Mouse (Mus musculus) embryo, embryonic 10.5 days (tissue): ENCODE measurements around the gene Mafg.
"Not testable (repeated sequence)": the region's sequence is repeated elsewhere in the genome, so short reads cannot be mapped to it uniquely, and the experiment has no call there.

Experiments used
- DNase-seq: peaks from one replicate; pipeline ENCODE4 v3.0.0-alpha.2; 2015; ENCODE audit warnings: low spot score

Gene Mafg

DNA sequence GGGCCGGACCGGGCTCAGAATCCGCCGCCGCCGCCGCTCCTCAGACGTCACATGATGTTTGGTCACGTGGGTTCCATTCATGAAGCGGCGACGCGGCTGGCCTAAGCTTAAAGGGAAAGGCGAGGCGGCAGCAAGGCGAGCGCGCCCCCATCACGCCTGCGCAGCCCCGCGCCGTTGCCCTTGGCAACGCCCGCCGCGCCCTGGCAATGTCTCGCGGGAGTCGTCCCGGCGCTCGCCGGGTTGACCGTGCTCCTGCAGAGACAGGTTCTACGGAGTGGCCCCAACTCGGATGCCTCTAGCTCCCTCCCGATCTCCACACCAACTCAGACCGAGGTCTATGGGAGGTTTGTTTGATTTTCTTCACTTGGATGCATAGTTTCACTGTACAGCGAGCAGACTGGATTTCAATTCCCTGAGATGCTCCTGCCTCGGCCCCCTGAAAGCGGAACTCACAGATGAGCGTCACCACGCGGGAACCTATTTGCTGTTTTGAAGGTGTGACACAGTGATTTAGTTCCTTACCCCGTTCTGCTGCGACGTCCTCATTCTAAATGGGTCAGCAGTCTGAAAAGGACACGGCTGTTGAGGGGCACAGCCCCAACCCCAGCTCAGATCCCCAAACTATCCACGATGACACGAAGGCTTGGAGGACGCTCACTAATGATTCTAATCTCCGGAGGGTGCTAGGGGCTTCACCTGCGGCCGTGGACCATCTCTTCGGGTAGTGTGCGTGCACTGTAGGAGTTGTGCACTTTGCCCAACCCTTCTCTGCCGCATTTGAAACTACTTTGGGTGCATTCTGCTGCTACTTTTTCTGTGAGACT is at the start of gene Mafg:
Gene Mafg (minus strand): TSS at position 81 of the 824 bp plus-strand sequence.
- DNase-seq: peak; percentile 98

DNA sequence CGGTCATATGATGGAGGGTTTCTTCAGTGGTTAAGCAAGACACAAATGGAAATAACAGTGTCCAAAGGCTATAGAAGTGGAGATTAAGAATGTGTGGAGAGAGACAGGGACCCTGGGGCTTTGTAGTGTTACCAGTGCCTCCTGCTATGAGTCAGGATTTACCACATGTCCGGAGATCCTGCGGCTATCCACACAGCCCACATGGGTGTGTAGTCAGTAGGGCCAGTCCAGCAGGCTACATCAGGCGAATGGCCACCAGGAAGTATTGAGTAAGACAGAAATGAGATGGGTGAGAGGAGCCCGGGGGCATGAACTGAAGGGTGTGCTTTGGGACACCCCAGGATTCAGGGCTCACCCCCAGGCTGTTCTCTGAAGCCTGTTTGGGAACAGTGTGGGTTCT is 49.3 kb upstream of the Mafg start:
- no peak for DNase-seq

DNA sequence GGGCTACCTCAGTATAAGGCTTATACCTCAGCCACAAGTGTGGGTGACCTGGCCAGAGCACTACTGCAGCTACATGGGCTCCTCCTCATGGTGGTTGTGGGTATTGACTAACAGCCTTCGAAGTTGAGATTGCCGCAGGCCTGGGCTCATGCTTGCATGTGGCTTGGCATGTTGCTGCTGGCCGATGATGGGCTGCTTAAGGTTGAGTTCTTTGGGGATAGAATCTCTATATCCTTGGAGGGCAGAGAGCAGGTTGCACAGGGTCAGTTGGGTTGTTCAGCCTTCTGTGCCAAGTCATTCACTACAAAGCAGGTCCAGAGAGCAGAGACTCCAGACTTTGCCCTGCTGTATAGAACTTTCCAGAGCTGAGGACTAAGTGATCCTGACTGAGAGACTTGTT is 46.5 kb upstream of the Mafg start:
- DNase-seq: no peak

DNA sequence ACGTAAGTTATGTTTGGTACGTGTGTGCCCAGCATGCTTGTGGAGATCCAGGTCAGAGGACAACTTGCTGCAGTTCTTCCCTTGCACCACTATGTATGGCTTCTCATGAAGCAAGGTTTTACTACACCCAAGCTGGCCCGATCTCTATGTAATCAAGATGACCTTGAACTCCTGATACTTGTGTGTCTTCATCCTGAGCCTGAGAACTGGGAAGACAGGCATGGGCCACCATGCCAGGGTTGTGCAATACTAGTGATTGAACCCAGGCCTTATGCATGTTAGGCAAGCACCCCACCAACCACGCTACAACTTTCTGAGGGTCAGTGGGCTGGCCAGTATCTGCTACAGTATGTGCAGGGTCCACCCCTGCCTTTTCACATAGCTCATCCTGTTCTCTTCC is 43.6 kb upstream of the Mafg start:
- DNase-seq: no peak

DNA sequence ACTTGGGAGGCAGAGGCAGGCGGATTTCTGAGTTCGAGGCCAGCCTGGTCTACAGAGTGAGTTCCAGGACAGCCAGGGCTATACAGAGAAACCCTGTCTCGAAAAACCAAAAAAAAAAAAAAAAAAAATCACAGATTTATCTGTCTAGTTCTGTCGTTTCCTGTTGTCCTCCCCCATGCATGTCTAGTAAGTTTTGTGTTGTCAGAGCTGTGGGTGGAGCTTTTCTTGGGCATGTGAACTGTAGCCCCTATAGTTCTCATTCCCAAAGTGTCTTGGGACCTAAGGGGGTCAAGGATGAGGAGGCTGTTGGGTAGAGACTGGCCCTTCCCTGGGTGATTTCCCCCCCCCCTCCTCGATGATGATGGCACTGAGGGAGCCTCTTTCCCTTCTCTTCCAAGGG is 42.5 kb upstream of the Mafg start:
- not testable (repeated sequence) for DNase-seq

DNA sequence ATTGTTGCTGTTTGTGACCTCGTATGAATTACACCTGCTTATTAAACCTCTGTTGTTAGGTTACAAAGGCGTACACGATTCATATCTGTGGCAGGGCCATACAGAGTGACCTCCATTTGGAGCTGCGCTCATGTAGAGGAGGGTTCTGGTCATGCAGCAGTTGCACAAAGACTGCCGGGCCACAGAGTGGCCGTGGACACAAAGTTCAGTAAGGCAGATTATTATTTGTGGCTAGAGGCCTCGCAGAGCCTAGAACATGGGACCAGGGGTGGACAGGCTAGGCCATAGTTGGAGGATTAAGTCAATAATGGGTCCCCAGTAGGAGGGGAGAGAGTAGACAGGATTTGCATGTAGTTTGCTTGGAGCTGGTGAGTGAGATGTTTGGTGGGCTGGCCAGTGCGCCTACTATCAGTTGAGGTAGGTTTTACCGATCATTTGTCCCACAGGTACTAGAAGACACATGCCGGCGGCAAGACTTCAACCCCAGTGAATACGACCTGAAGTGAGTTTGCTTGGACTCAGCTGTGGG is 40.3 kb upstream of the Mafg start:
- no peak for DNase-seq

DNA sequence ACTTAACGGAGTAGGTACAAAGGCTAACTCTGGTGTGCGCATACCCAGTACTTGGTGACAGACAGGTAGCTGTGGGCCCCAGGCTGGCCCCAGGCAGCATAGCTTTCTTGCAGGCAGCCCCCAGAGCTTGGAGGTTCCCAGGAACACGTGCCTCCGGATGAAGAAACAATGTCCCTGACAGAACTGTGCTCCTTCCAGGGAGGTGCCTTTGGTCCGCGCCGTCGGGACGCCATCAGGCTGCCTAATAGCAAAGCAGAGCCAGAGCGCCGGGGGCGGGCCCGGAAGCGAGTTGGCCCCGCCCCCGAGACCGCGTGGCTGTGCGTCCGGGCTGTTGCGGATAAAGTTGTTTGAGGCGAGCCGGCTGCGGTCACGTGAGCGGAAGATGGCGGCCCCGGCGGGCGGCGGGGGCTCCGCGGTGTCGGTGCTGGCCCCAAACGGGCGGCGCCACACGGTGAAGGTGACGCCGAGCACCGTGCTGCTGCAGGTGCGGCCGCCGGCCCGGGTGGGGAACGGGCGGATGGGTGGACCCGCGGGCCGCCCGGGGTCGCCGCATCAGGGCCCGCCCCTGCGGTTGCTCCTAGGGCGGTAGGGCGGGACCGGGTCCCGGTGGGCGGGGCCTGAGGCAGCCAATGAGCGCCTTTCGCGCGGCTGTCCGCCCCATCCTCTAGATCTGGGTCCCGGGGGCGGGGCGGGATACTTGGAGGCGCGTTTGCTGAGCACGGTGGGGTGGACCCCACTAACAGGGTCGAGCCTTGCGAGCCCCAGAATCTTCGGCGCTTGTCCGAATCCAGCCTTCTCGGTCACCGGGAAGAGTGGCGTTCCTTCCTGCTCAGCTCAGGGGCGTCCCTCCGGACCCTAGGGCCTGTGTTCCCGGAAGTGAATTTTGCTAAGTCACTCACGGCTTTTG is 39.5 kb upstream of the Mafg start, which contains the start of gene Aspscr1:
Gene Aspscr1 (plus strand): TSS at position 287 of the 907 bp plus-strand sequence.
- peak; percentile 97 for DNase-seq

DNA sequence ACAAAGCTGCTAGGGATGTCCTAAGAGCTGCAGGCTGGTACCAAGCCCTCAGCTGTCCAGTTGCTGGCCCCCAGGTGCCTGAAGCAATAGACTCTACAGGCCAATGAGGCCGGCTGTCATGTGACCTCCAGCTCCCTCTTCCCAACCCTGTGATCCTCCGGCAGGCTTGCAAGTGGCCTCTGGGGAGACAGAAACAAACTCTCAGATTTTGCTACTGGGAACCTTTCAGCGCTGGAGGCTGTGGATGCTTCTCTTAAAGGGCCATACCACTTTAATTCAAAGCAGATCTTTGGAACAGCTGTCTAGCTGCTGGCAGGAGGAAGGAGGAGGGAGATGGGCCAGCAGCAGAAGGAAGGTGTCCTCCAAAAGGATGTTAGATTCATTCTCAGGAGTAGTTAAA is 33.2 kb upstream of the Mafg start:
- DNase-seq: peak; percentile 56

DNA sequence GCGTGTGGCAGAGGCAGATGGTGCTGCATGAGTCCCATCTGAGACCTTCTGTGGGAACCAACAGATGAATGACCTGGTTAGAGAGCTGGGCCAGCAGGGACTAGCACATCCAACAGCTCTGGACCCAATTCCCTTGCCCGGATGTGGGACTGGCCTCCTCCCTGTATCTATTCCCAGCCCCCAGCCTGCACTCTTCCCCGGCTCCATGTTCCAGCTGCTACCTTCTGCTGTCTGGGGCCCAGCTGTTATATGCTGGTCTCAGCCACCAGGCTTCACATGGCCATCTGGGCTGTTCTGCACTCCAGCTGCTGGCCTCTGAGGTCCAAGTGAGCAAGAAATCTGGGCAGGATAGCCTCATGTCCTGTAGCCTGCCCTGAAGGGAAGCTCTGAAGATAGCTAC is 32.0 kb upstream of the Mafg start:
- no peak for DNase-seq

DNA sequence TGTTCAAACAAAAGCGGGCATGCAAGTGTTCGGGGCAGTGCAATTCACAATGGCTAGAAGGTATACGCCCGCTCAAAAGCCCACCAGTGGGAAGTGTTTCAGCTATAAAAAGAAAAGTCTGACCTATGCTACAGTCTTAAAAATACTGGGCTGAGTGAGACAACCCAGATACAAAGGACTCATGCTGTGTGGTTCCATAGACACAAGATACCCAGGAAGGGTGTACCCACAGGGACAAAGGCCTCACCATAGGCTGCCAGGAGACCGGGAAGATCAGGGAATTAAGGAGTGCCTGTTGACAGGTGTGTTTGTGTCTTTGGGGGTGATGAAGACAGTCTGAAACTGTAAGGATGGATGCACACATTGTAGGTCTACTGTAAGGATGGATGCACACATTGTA is 30.3 kb upstream of the Mafg start:
- no peak for DNase-seq

DNA sequence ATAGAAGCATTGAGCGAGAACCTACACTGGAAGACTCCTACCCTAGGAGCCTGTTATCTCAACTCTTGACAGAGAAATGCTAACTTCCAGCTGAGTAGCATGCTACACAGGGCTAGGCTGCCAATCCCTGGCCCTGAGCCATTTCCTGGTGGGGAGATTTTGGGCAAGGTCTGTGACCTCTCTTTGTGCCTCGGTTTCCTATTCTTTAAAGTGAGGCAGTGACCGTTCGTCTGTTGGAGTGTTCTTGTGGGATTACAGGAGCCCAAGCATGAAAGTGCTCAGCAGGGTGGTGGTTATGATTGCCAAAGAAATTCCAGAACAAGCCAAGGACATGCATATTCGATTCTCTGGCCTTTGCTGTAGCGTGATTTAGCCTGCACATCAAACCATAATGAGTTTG is 29.4 kb upstream of the Mafg start:
- no peak for DNase-seq

DNA sequence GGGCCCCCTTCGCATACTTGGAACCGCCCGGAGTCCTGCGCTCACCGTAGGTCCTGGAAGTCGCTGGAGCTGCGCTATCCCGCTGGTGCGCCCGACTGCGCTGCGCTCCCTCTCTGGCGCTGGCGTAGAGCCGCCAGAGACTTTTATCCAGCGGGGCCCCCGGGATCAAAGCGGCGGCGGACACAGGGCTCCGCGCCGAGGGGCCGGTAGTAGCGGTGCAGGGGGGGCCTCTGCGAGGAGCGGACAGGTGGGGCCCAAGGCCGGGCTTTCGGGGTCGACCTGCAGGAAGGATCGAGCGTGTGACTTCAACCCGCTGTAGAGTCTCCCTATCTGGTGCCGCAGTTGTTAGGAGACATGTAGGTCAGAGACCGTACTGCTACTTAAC is 27.7 kb upstream of the Mafg start, which contains the start of gene Notum:
Gene Notum (minus strand): TSS at position 100 of the 385 bp plus-strand sequence.
- DNase-seq: peak; percentile 19

DNA sequence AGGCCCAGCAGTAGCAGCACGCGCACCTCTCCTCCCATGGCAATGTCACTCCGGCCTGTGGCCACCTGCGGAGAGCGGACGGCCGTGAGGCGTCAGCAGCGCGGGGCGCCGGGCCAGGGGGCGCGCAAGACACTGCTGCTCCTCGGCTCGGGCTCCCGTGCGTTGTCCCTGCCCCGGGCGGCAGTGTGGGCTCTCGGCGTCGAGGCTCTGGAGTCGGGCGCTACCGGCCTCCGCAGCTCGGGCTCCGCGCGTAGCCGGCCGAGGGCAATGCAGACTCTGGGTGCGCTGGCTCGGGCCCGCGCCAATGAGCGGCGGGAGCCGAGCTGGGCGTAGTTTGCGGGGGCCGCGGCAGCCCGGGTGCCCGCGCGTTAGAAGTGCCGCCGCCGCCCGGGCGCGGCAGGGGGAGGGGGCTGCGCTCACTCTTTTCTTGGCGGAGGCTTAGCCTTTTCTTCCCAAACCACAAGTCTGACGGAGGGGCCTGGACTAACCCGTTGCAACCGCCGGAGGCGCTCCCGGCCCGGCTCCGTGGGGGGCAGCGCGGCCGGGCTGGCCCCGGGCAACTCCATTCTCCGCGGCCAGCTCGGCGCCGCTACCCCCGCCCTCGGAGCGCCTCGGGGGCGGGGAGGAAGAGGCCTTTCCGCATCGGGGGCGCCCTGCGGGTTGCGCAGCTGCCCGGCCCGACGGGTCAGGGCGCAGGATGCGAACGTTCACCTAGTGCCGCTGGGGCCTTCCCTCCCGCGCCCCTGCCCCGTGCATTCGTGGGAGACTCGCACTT is 27.1 kb upstream of the Mafg start:
- peak; percentile 71 for DNase-seq

DNA sequence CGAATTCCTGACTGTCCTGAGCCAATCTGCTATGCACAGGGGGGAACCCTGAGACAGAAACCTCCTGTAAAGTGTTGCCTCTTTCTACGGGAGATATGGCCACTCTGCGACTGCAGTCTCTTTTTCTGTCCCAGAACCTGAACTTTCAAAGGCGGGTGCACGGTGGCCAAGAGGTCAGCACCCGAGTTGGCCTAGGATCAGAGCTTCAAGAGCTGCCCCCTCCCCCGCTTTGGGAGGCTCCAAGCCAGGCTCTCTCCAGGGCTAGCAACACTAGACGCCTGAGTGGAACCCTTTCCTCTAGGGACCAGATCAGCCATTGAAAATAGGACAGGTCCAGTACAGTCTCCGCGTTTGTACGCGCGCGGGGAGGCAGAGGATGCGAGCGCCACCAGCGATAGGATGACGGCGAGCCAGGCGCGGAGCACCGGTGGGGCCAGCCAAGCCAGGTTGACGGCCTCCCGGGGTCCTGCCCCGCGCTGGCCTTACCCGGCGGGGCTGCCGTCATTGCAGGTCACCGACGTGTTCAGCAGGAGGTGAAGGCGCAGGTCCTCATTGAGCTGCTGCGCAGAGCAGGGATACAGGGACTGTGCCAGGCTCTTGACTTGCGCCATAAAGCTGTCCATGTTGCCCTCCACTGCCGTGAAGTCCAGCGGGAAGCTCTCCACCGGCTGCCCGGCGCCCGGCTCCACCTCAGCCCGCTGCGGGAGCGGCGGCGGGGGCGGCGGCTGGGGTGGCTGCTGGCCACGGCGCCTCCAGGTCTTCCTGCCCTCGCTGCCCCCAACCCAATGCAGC is 26.3 kb upstream of the Mafg start:
- peak; percentile 22 for DNase-seq

DNA sequence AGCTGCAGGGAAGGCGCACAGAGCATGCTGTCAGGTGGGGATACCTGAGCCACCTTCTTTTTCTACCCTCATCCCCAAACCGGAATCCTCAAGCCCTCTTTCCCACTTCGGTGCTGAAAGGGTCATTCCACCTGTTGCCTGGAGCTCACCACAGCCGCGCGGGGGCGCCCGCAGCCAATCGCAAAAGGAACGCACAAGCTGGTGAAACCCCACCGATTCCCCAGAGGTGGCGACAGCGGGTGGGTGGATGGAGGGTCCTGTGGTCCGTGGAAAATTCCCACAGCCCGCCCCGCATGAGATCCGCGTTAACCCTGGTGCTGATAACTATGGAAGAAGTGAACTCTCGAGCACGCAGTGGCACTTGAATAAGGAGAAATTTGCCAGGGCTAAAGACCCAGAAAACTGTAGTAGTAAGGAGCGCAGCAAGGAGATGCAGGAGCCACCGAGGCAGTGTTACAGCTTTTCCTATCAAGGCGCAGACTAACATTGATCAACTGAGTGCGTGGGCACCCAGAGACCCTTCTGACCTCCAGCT is 25.5 kb upstream of the Mafg start:
- peak; percentile 84 for DNase-seq

DNA sequence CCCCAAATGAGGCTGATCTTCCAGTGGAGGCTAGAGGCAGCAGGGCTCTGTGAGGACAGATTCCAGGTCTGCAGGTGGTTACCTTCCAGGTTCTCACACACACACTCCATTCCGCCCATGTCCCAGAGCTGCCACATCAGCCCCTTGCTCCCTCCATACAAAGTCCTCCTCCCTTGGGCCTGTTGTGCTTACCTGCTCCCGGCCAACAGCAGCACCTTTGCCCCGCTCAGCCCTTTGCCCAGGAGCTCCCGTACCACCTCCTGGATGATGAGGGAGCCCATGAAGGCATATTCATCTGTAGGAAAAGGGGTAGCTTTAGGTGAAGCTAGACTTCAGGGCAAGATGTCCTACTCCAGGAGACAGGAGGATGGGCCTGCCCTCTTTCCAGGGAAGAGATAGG is 23.9 kb upstream of the Mafg start:
- DNase-seq: no peak

DNA sequence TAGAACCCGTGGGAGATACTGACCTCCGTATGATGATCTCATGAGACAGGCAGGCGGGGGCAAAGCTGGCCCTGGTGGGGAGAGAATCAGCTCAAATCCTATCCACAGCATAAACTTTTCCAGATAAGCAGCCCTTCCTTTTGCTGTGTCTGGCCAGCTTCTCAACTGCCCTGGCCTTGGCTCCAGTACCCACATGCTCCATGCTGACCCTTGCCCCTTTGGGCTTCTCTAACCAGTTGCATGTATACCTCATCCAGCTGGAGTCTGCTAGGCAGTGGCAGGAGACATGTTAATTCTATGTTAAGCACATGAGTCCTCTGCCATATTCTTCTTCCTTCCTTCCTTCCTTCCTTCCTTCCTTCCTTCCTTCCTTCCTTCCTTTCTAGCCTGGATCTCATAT is 21.3 kb upstream of the Mafg start:
- DNase-seq: no peak

DNA sequence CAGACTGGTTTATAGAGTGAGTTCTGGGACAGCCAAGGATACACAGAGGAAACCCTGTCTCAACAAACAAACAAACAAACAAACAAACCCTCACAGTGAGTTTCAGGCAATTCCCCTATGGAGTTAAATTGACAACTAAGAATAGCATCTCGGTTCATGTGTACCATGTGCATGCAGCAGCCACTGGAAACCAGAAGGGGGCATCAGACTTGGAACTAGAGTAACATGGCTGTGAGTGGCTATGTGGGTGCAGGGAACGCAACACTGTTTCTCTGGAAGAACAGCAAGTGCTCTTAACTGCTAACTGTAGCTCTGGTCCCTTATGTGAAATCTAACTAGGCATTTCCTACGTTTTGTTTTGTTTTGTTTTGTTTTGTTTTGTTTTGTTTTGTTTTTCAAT is 18.5 kb upstream of the Mafg start:
- DNase-seq: no peak

DNA sequence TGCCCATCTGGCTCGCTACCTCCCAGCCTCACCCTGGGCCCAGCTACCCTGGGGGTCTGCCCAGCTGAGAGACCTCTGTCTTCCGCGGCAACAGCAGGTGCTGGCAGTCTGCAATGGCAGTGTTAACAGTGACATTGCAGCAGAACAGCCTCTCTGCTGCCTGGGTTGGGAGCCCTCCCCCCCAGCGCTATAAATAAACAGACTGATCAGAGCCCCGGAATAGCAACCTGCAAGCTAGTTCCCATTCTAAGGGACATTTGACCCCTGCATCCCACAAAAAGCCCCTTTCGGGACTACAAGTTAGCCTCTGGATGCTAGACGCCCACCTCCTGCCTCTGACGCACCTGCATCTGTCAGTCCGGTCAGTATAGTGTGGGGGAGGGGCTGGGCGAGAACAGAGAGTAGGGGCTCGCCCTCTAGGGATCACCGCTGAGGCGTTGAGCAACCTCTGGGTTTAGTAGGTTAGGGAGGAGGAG is 14.6 kb upstream of the Mafg start, which contains the start of gene Myadml2:
Gene Myadml2 (minus strand): TSS at position 158 of the 476 bp plus-strand sequence.
- DNase-seq: peak; percentile 61

DNA sequence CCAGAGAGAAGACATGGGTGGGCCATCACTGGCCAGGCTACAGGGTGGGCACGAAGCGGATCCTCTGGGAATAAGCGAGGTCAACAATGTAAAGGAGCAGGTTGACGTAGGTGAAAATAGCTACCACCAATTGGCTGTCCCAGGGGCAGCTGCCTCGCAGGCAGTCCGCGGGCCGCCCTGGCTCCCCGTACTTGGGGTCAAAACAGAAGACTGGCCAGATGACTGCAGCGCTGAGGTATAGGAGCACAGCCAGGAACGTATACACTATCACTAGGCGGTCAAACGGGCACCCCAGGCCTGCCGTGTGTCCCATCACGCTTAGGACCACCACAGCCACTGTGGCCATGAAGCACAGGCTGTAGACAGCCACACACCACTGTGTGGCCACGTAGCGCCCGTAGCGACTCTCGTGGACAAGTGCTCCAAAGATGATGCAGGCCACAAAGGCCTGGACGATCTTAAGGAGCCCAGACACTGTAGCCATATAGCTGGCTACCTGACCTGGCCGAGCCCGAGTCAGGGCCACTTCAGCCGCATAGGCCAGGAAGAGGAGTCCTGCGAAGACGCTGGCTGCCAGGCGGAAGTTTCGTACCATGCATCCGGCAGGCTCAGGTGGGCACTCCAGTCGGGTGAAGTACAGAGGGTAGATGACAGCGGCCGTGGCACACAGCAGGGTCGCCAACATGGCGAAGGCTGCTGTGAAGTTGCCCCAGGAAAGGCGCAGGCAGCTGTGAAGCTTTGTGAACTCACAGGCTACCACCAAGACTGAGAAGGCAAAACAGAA is 13.8 kb upstream of the Mafg start:
- no peak for DNase-seq
